Mouse (Mus musculus) stomach, embryonic 16.5 days (tissue): Measurements from ENCODE around the gene Cog3. TPM values are rescaled to one million over a fixed set of nuclear protein-coding genes. Genes with fewer than 3 reads are reported as not detected.

Experiments used
- ATAC-seq: fragments of 200-750 bp; cut with Nextera tagmentation; 2 replicates; pipeline ENCODE4 v1.8.0; 2017; ENCODE audit warnings: moderate number of reproducible peaks, moderate TSS enrichment; ENCODE audit not compliant: insufficient read depth, low FRiP score
- H3K27ac ChIP-seq: fragments of 300-500 bp; sonication (generic); 2 replicates; pipeline ENCODE4 v1.5.1; 2014; ENCODE audit warnings: low read length
- H3K27me3 ChIP-seq: fragments of 300-500 bp; sonication (generic); 2 replicates; pipeline ENCODE4 v1.6.1; 2014; ENCODE audit warnings: low read length, control low read depth, mixed read lengths; ENCODE audit not compliant: control insufficient read depth, insufficient read depth
- H3K36me3 ChIP-seq: fragments of 300-500 bp; sonication (generic); 2 replicates; pipeline ENCODE4 v1.6.1; 2014; ENCODE audit warnings: low read length; ENCODE audit not compliant: control insufficient read depth, insufficient read depth
- H3K4me1 ChIP-seq: fragments of 300-500 bp; sonication (generic); 2 replicates; pipeline ENCODE4 v1.6.1; 2014; ENCODE audit warnings: low read length, control low read depth, mixed read lengths; ENCODE audit not compliant: control insufficient read depth, insufficient read depth
- H3K4me2 ChIP-seq: fragments of 300-500 bp; sonication (generic); 2 replicates; pipeline ENCODE4 v1.6.1; 2014; ENCODE audit warnings: low read depth, low read length, mixed read lengths
- H3K4me3 ChIP-seq: fragments of 300-500 bp; sonication (generic); replicated peaks from 2 replicates; pipeline ENCODE4 v1.5.1; 2014; ENCODE audit warnings: mild to moderate bottlenecking, low read length
- H3K9ac ChIP-seq: fragments of 300-500 bp; sonication (generic); 2 replicates; pipeline ENCODE4 v1.6.1; 2014; ENCODE audit warnings: low read length
- H3K9me3 ChIP-seq: fragments of 300-500 bp; sonication (generic); replicated peaks from 2 replicates; pipeline ENCODE4 v1.6.1; 2016; ENCODE audit warnings: low read length, control low read depth; ENCODE audit not compliant: control insufficient read depth
- WGBS: fragments of 180-500 bp; shearing (Covaris S2); extraction: QIAGEN DNeasy Blood & Tissue Kit; methylation state at CpG from one replicate; pipeline ENCODE4 v1.1.7; 2014; 5-methylcytosine and 5-hydroxymethylcytosine counted together
- polyA plus RNA-seq: library from polyadenylated mRNA; unstranded; fragments of >200 nt; fragmentation: Nextera tagmentation; extraction: Ambion mirVana; gene quantifications from 2 replicates; pipeline ENCODE4 v1.2.1, GENCODE M21; 2015

The Cog3 gene
- polyA plus RNA-seq, 1 experiment from 2014 or later, result 21.7 TPM

DNA sequence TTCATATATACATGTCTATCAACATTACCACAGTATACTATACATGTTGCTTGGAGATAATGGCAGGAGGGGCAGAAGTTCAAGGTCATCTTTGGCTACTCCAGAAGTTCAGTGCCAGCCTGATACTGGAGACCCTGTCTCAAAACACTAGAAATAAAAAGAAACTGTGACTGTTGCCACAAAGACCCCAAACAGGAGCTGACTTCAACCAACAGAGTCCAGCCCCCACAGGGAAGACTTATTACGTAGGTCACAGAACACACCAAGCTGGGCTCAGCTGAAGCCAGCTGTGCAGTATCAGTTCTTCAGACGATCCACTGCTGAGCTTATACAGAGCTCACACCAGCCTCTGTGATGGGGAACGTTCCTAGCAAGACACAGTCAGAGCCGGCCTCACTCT, 37.9 kb downstream of the Cog3 start:
- Histone ChIP-seq H3K9ac (no peak overlapping the region), H3K4me1 (no peaks in the 10 kb centered on the region), H3K36me3 (peaks cover 16% of the 10 kb centered on the region), H3K27me3 (no peaks in the 10 kb centered on the region), H3K4me3 (no peak overlapping the region), H3K4me2 (no peak overlapping the region), H3K27ac (no peak overlapping the region), H3K9me3 (no peaks in the 10 kb centered on the region)
- no peak for ATAC-seq
- 84% methylated on average over 4 of the region's 4 CpGs for whole genome bisulfite sequencing

- no peak overlapping the region for H3K4me3 ChIP-seq
- ATAC-seq, result no peak
- peaks cover 29% of the 10 kb centered on the region for H3K36me3 ChIP-seq
- no peaks in the 10 kb centered on the region for H3K27me3 ChIP-seq
- H3K9me3 ChIP-seq, result no peaks in the 10 kb centered on the region
- H3K9ac ChIP-seq, result no peak overlapping the region
- H3K4me1 ChIP-seq, result no peaks in the 10 kb centered on the region
- no peak overlapping the region for H3K27ac ChIP-seq
- 76% methylated on average over 4 of the region's 4 CpGs for WGBS
- no peak overlapping the region for H3K4me2 ChIP-seq
These were observed 40.7 kb downstream of the Cog3 start for GRCm38 (mm10) chr14:75713661-75714060.

DNA sequence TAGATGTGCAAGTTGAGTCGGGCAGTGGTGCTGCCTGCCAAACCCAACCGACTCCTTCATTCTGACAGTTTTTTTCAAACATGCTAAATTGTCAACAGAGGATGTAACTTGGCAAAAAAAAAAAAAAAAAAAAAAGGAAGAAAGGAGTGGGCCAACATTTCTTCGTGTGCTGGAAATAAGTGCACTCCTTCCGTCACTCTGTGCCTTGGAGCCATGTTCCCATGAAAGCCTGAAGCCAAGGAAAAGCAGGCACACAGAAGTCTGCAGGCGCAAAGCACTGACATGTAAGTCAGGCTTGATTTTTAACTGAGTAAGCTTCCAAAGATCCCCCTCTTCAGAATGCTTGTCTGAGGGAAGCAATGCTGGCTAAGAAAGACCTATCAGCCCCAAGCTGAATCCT, 41.6 kb downstream of the Cog3 start:
- no peak overlapping the region for H3K4me3 ChIP-seq
- H3K36me3 ChIP-seq, result peaks cover 29% of the 10 kb centered on the region
- no peak overlapping the region for H3K4me2 ChIP-seq
- no peaks in the 10 kb centered on the region for H3K27me3 ChIP-seq
- H3K9me3 ChIP-seq, result no peaks in the 10 kb centered on the region
- H3K27ac ChIP-seq, result no peak overlapping the region
- no peak overlapping the region for H3K9ac ChIP-seq
- ATAC-seq, result no peak
- no peaks in the 10 kb centered on the region for H3K4me1 ChIP-seq
- WGBS, result 70% methylated on average over 5 of the region's 5 CpGs

GRCm38 (mm10) chr14:75711731-75712130, 42.6 kb downstream of the Cog3 start:
- H3K27me3 ChIP-seq, result no peaks in the 10 kb centered on the region
- H3K36me3 ChIP-seq, result peaks cover 27% of the 10 kb centered on the region
- H3K4me1 ChIP-seq, result no peaks in the 10 kb centered on the region
- H3K4me2 ChIP-seq, result no peak overlapping the region
- ATAC-seq, result no peak
- no peak overlapping the region for H3K9ac ChIP-seq
- H3K4me3 ChIP-seq, result no peak overlapping the region
- H3K27ac ChIP-seq, result no peak overlapping the region
- no peaks in the 10 kb centered on the region for H3K9me3 ChIP-seq
- WGBS, result 93% methylated on average over 3 of the region's 3 CpGs

DNA sequence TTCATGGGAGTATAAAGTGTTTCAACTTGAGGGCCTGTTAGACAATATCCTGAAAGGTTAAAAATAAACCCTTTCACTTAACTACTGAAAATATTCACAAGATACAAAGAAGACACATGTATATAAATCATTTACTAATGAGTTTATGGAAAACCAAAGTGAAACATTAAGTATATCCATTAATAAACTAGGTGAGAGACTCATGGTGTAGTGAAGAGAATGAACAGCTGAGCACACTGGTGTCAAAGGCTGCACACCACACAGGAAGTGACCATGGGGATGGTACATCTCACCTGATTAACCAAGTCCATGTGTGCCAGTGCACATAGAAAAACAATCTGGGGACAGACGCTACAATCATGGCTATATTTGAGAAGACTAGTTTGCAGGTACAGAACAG, 45.3 kb downstream of the Cog3 start:
- 92% methylated on average over 1 of the region's 1 CpGs for WGBS
- no peak overlapping the region for H3K4me2 ChIP-seq
- no peak for ATAC-seq
- no peaks in the 10 kb centered on the region for H3K27me3 ChIP-seq
- no peak overlapping the region for H3K4me3 ChIP-seq
- H3K9me3 ChIP-seq, result no peaks in the 10 kb centered on the region
- H3K4me1 ChIP-seq, result no peaks in the 10 kb centered on the region
- H3K36me3 ChIP-seq, result peaks cover 26% of the 10 kb centered on the region
- H3K27ac ChIP-seq, result no peak overlapping the region
- H3K9ac ChIP-seq, result no peak overlapping the region

DNA sequence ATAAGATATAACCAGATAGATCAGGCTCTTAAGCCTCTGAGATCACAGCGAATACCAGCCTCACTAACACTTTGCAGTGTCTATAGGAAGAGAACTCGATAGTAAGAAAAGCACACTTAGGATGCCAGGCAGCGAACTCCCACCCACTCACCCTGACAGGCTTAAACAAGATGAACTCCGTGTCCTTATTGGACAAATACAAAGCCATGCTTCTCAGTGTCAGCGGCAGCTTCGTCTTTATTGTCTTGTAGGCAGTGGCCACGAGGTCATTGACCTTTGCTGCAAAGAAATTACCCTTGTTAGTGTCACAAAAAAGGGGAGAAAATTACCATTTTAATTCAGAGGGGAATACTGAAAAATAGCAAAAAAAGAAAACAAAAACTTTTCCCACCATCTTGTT, 46.5 kb downstream of the Cog3 start:
- Histone ChIP-seq H3K9me3 (no peaks in the 10 kb centered on the region), H3K27ac (no peak overlapping the region), H3K4me1 (no peaks in the 10 kb centered on the region), H3K4me3 (no peak overlapping the region), H3K4me2 (no peak overlapping the region), H3K36me3 (peaks cover 29% of the 10 kb centered on the region), H3K27me3 (no peaks in the 10 kb centered on the region), H3K9ac (no peak overlapping the region)
- ATAC-seq, result no peak
- WGBS, result 72% methylated on average over 7 of the region's 7 CpGs

DNA sequence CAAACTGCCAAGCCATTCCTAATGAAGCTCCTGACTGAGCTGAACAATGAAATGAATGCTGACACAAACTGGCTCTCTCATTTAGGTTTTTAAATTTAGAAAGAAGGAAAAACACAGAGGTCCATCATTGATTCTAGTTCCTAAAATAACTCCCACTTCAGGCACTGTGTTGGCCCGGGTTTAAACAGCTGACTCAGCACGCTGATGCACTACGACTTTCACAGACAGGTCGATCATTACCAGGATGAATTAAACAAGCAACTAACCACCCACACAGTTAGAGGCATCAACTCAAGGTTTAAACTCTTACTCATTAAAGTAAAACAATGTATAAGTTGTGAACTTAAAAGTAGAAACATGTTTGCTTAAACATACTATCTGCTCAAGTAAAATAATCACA, 47.7 kb downstream of the Cog3 start:
- H3K9me3 ChIP-seq, result no peaks in the 10 kb centered on the region
- H3K36me3 ChIP-seq, result peaks cover 29% of the 10 kb centered on the region
- ATAC-seq, result no peak
- H3K9ac ChIP-seq, result no peak overlapping the region
- no peaks in the 10 kb centered on the region for H3K4me1 ChIP-seq
- H3K4me2 ChIP-seq, result no peak overlapping the region
- H3K4me3 ChIP-seq, result no peak overlapping the region
- H3K27me3 ChIP-seq, result no peaks in the 10 kb centered on the region
- no peak overlapping the region for H3K27ac ChIP-seq
- WGBS, result 88% methylated on average over 4 of the region's 4 CpGs

- no peaks in the 10 kb centered on the region for H3K4me1 ChIP-seq
- H3K36me3 ChIP-seq, result no peaks in the 10 kb centered on the region
- no peaks in the 10 kb centered on the region for H3K9me3 ChIP-seq
- no peak overlapping the region for H3K27ac ChIP-seq
- H3K4me2 ChIP-seq, result no peak overlapping the region
- 84% methylated on average over 1 of the region's 1 CpGs for WGBS
- H3K9ac ChIP-seq, result no peak overlapping the region
- no peaks in the 10 kb centered on the region for H3K27me3 ChIP-seq
- no peak for ATAC-seq
- H3K4me3 ChIP-seq, result no peak overlapping the region
These were observed 56.4 kb downstream of the Cog3 start for GRCm38 (mm10) chr14:75697928-75698327.

GRCm38 (mm10) chr14:75696096-75696495, 58.2 kb downstream of the Cog3 start:
- Histone ChIP-seq H3K27me3 (no peaks in the 10 kb centered on the region), H3K4me1 (no peaks in the 10 kb centered on the region), H3K4me3 (no peak overlapping the region), H3K9me3 (no peaks in the 10 kb centered on the region), H3K36me3 (no peaks in the 10 kb centered on the region), H3K4me2 (no peak overlapping the region), H3K27ac (no peak overlapping the region), H3K9ac (no peak overlapping the region)
- ATAC-seq, result no peak
- 78% methylated on average over 5 of the region's 5 CpGs for WGBS

GRCm38 (mm10) chr14:75690428-75690827, 63.9 kb downstream of the Cog3 start:
- H3K4me3 ChIP-seq, result no peak overlapping the region
- no peaks in the 10 kb centered on the region for H3K4me1 ChIP-seq
- H3K36me3 ChIP-seq, result no peaks in the 10 kb centered on the region
- H3K9me3 ChIP-seq, result no peaks in the 10 kb centered on the region
- no peak for ATAC-seq
- no peak overlapping the region for H3K4me2 ChIP-seq
- no peaks in the 10 kb centered on the region for H3K27me3 ChIP-seq
- H3K9ac ChIP-seq, result no peak overlapping the region
- H3K27ac ChIP-seq, result no peak overlapping the region
- 94% methylated on average over 2 of the region's 2 CpGs for WGBS
